8 mouse cellular contexts compared by ENCODE assay signal in genomic region chr19:29501106-29501505, GRCm38 (mm10). TPM values are rescaled to one million over a fixed set of nuclear protein-coding genes. Genes with fewer than 3 reads are reported as not detected.
A peak's percentile ranks its signal among the peaks of the same experiment; 100 is the strongest.
DNase-seq lines count a peak whose midpoint lies in the region; ATAC-seq lines count a peak whose summit lies in the region.

No protein-coding gene starts in this region.

- intact Hi-C loops in heart, postnatal 25 days (cut with DNase I): loop anchor here (1.0 to 10.0 kb wide), 4 partner anchors 56 to 536 kb away; partner anchors contain the start of genes 4430402I18Rik and Plpp6

- H3K9ac ChIP-seq in heart, embryonic 13.5 days: peak overlapping the region; percentile 76
- no peak overlapping the region for H3K9ac ChIP-seq in stomach, embryonic 14.5 days (replicated peaks; ENCODE audit: low read depth, low read length)

- no peak overlapping the region for H3K27ac ChIP-seq in heart, embryonic 13.5 days (replicated peaks)
- no peak overlapping the region for H3K27ac ChIP-seq in stomach, embryonic 14.5 days (ENCODE audit: low read length)

- H3K4me3 ChIP-seq in heart, embryonic 13.5 days: peak overlapping the region; percentile 44
- no peak overlapping the region; the same call in 1 of the 2 replicates for H3K4me3 ChIP-seq in stomach, embryonic 14.5 days (ENCODE audit: low read depth, low read length)

- H3K4me2 ChIP-seq in heart, embryonic 13.5 days: peak overlapping the region; percentile 68
- peak overlapping the region; percentile 27 for H3K4me2 ChIP-seq in stomach, embryonic 14.5 days (replicated peaks; ENCODE audit: low read depth, low read length)

- H3K9me3 ChIP-seq in heart, embryonic 13.5 days: no peaks in the 10 kb centered on the region
- H3K9me3 ChIP-seq in stomach, embryonic 14.5 days (ENCODE audit: control insufficient read depth, low read depth, low read length): no peaks in the 10 kb centered on the region

- peak; percentile 34 for ATAC-seq in common myeloid progenitor, adult 5-6 weeks (replicated peaks; ENCODE audit: low read depth, poor library complexity, severe bottlenecking)
- no peak for ATAC-seq in heart, embryonic 13.5 days (ENCODE audit: extremely low read depth, insufficient number of reproducible peaks, low FRiP score, low TSS enrichment)
- ATAC-seq in megakaryocyte, adult 5-6 weeks (ENCODE audit: poor library complexity, severe bottlenecking): peak; percentile 68
- no peak; the same call in 1 of the 2 replicates for ATAC-seq in stomach, embryonic 14.5 days (ENCODE audit: insufficient number of reproducible peaks, insufficient read depth, low FRiP score, low read depth)

- no peaks in the 10 kb centered on the region for H3K27me3 ChIP-seq in heart, embryonic 13.5 days (replicated peaks)
- no peaks in the 10 kb centered on the region for H3K27me3 ChIP-seq in stomach, embryonic 14.5 days (ENCODE audit: control insufficient read depth, insufficient read depth, low read length)

- peak; percentile 45 to 73 for DNase-seq in heart, adult 18-20 months
- no peak for DNase-seq in heart, postnatal 25 days (ENCODE audit: low spot score)
- peak; percentile 51 for DNase-seq in kidney, postnatal 10 days
- no peak for DNase-seq in left cerebral cortex, adult 9 months (ENCODE audit: low spot score in 2 of 2)

- peaks cover 6% of the 10 kb centered on the region for H3K4me1 ChIP-seq in heart, embryonic 13.5 days
- no peaks in the 10 kb centered on the region for H3K4me1 ChIP-seq in stomach, embryonic 14.5 days (ENCODE audit: control insufficient read depth, insufficient read depth, low read length)

- H3K36me3 ChIP-seq in heart, embryonic 13.5 days: no peaks in the 10 kb centered on the region
- no peaks in the 10 kb centered on the region for H3K36me3 ChIP-seq in stomach, embryonic 14.5 days (ENCODE audit: control insufficient read depth, insufficient read depth, low read length)

- WGBS in heart, embryonic 13.5 days: 35% methylated on average over 11 of the region's 11 CpGs
- 38% methylated on average over 11 of the region's 11 CpGs for WGBS in stomach, embryonic 14.5 days

RNA-seq across cellular contexts. Expression of gene Ric1, which starts 21.0 kb away (rescaled TPM):
- 10 to 100 TPM; 17.5 to 17.9 TPM for total RNA-seq in heart, adult 18-20 months (2021)
- 10 to 100 TPM; 20.0 to 23.8 TPM for total RNA-seq in heart, postnatal 25 days (2021)
- total RNA-seq in common myeloid progenitor, adult 5-6 weeks (2017): 20.6 and 26.9 TPM in 2 replicates
- 6.5 and 6.7 TPM in 2 replicates for polyA plus RNA-seq in heart, embryonic 13.5 days (2015; fragmentation: Nextera tagmentation; extraction: Ambion mirVana)
- 12.9 and 13.1 TPM in 2 replicates for total RNA-seq in megakaryocyte, adult 5-6 weeks (2015)
- total RNA-seq in megakaryocyte, adult 5-6 weeks (2017): 14.3 and 15.3 TPM in 2 replicates
- polyA plus RNA-seq in stomach, embryonic 14.5 days (2014; fragmentation: Nextera tagmentation; extraction: Ambion mirVana): 20.8 and 21.7 TPM in 2 replicates

Comparison
In these comparisons a context has a peak if more than half of its experiments do, and no peak if none do; other contexts are left out.
1. DNase-seq: peak in heart, adult 18-20 months (2 of 2) and kidney, postnatal 10 days (single experiment); none in heart, postnatal 25 days (single experiment) and left cerebral cortex, adult 9 months (0 of 2).
2. ATAC-seq: peak in common myeloid progenitor, adult 5-6 weeks (single experiment) and megakaryocyte, adult 5-6 weeks (single experiment); none in heart, embryonic 13.5 days (single experiment) and stomach, embryonic 14.5 days (single experiment).